Mouse (Mus musculus): ENCODE measurements around the gene Gm9958. TPM values are rescaled to one million over a fixed set of nuclear protein-coding genes. Genes with fewer than 3 reads are reported as not detected.
A peak's percentile ranks its signal among the peaks of the same experiment; 100 is the strongest.

Gene Gm9958
- polyA plus RNA-seq, 1 experiment from 2014 or later, result 3.0 TPM

DNA sequence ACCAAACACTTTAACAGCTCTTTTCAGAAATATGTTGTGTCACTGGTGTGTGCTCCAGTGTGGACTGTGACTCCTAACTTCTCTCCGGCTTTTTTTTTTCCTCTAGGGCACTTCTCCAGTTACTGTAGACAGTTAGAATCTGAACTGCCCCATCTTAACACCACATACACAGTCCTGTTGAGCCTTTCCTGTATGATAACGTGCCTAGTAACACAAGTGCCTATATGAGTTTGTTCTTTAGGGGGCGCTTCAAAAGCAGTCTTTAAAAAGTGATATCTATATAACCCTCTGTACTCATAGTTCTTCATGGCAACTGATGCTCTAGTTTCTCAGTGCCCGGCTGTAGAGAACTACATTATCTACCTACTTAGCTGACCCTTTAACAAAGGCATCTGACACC is 27.3 kb downstream of the Gm9958 start:
- no peak overlapping the region for H3K9ac ChIP-seq (ENCODE audit: low read depth, low read length)
- H3K27ac ChIP-seq (ENCODE audit: low read depth, low read length), result no peak overlapping the region
- no peaks in the 10 kb centered on the region for H3K4me1 ChIP-seq (replicated peaks; ENCODE audit: control insufficient read depth, insufficient read depth, low read length)
- no peaks in the 10 kb centered on the region for H3K27me3 ChIP-seq (replicated peaks; ENCODE audit: control insufficient read depth, insufficient read depth, low read length)
- no peak for ATAC-seq
- no peak overlapping the region for H3K4me2 ChIP-seq (replicated peaks; ENCODE audit: low read depth)
- 72% methylated on average over 4 of the region's 4 CpGs for WGBS
- H3K9me3 ChIP-seq (ENCODE audit: control insufficient read depth), result no peaks in the 10 kb centered on the region
- no peak; the same call in 1 of the 2 replicates for TF ChIP-seq CTCF (IDR thresholded peaks at IDR 0.05; ENCODE audit: low read depth)
- no peak overlapping the region for H3K4me3 ChIP-seq (ENCODE audit: low read depth, low read length)
- no peaks in the 10 kb centered on the region for H3K36me3 ChIP-seq (ENCODE audit: control insufficient read depth, insufficient read depth)

DNA sequence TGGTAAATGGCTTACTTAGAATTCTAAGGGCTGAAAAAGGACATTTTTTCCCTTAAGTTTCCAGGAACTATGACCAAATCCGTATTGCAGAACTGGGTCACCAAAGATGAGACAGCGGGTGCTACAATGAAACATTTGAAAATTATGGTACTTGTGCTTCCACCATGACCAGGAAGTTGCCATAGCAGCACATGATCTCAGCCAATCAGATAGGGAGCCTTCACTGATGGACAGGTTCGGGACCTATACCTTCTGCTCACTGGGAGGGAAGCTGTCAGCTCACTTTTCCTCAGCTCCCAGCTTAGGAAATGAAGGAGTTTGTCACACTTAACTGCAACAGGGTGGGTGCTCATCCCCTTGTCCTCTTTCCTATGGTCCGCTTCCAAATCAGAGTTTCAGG is 29.8 kb downstream of the Gm9958 start:
- WGBS, result 91% methylated on average over 4 of the region's 4 CpGs
- Histone ChIP-seq H3K27me3 (replicated peaks; ENCODE audit: control insufficient read depth, insufficient read depth, low read length) (no peaks in the 10 kb centered on the region), H3K9ac (ENCODE audit: low read depth, low read length) (no peak overlapping the region), H3K27ac (ENCODE audit: low read depth, low read length) (no peak overlapping the region), H3K4me3 (ENCODE audit: low read depth, low read length) (no peak overlapping the region), H3K4me2 (replicated peaks; ENCODE audit: low read depth) (no peak overlapping the region), H3K9me3 (ENCODE audit: control insufficient read depth) (no peaks in the 10 kb centered on the region), H3K4me1 (replicated peaks; ENCODE audit: control insufficient read depth, insufficient read depth, low read length) (no peaks in the 10 kb centered on the region), H3K36me3 (ENCODE audit: control insufficient read depth, insufficient read depth) (no peaks in the 10 kb centered on the region)
- TF ChIP-seq CTCF (IDR thresholded peaks at IDR 0.05; ENCODE audit: low read depth), result no peak
- ATAC-seq, result no peak

DNA sequence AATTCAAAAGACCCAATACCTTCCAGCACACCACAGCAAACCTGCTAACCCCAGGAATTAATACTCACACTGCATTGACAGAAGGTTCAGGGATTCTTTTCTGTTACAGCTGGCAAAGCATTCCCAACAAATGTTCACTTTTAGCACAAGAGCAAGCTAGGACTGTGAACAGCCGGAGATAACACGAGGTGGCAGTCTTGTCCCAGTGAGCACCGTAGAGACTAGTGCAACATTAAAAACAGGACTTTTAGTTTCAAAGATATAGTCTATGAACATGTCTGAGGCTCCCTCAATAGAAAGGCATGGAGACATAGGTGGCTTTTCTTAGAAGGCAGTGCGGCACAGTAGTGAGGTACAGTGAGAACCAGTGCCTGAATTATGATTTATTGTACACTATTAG is 38.2 kb downstream of the Gm9958 start:
- H3K9ac ChIP-seq (ENCODE audit: low read depth, low read length), result no peak overlapping the region
- TF ChIP-seq CTCF (IDR thresholded peaks at IDR 0.05; ENCODE audit: low read depth), result peak; percentile 79
- no peaks in the 10 kb centered on the region for H3K27me3 ChIP-seq (replicated peaks; ENCODE audit: control insufficient read depth, insufficient read depth, low read length)
- no peaks in the 10 kb centered on the region for H3K36me3 ChIP-seq (ENCODE audit: control insufficient read depth, insufficient read depth)
- no peak for ATAC-seq
- 62% methylated on average over 4 of the region's 4 CpGs for WGBS
- H3K4me2 ChIP-seq (replicated peaks; ENCODE audit: low read depth), result no peak overlapping the region
- no peak overlapping the region for H3K27ac ChIP-seq (ENCODE audit: low read depth, low read length)
- H3K4me3 ChIP-seq (ENCODE audit: low read depth, low read length), result no peak overlapping the region
- H3K9me3 ChIP-seq (ENCODE audit: control insufficient read depth), result no peaks in the 10 kb centered on the region
- no peaks in the 10 kb centered on the region for H3K4me1 ChIP-seq (replicated peaks; ENCODE audit: control insufficient read depth, insufficient read depth, low read length)

DNA sequence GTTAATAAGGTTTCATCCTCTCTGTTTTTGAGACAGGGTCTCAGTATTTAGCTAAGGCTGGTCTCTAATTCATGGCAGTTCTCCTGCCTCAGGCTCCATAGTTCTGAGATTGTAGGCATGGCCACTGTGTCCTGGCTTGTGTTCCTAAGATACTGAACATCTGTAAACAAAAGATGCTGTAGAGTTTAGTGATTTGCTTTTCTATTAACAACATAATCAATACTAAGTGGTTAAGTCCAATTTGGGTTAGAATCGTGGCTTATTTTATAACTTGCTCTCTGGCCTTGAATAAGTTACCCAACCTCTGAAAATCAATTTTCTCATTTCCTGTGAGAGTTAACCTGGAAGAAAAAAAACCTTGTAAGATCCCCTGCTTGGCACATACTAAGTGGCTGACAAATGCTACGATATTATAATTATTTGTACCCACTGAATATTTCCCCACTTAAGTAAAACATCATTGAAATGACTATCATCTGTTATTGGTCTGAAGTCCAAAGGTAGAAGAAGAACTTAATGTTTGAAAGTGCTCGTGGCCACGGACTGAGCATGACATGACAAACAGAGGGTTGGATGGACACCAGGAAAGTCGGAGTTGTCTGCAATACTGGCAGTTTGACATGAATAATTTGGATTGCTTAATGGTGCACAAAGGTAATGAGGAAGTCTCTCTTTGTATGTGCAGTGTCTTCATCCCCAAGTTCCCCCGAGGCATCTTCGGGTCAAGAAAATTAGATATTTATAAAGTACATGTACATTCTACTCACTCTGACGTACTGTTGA is 47.3 kb downstream of the Gm9958 start:
- H3K4me2 ChIP-seq (replicated peaks; ENCODE audit: low read depth), result peak overlapping the region; percentile 37; the same call in 1 of the 2 replicates
- 45% methylated on average over 8 of the region's 8 CpGs for WGBS
- ATAC-seq, result no peak
- no peak overlapping the region for H3K4me3 ChIP-seq (ENCODE audit: low read depth, low read length)
- no peak for TF ChIP-seq CTCF (IDR thresholded peaks at IDR 0.05; ENCODE audit: low read depth)
- H3K36me3 ChIP-seq (ENCODE audit: control insufficient read depth, insufficient read depth), result no peaks in the 10 kb centered on the region
- H3K9ac ChIP-seq (ENCODE audit: low read depth, low read length), result no peak overlapping the region
- no peaks in the 10 kb centered on the region for H3K4me1 ChIP-seq (replicated peaks; ENCODE audit: control insufficient read depth, insufficient read depth, low read length)
- H3K27me3 ChIP-seq (replicated peaks; ENCODE audit: control insufficient read depth, insufficient read depth, low read length), result no peaks in the 10 kb centered on the region
- H3K9me3 ChIP-seq (ENCODE audit: control insufficient read depth), result no peaks in the 10 kb centered on the region
- no peak overlapping the region for H3K27ac ChIP-seq (ENCODE audit: low read depth, low read length)

DNA sequence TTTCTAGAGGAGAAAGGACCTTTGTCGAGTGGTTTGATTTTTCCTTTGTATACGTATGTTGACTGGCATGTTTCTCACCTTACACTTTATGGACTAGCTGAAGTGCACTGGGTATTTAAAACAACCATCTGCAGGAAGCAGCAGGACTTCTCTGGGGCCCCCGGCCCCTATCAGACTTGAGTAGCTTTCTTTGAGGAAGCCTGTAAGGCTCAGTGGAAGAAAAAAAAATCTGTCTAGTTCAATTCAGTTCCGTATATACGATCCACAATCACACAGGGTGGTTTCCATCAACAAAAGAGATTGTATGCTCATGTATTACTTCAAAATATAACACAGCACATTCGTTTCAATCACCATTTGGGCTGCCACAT is 47.9 kb downstream of the Gm9958 start:
- H3K36me3 ChIP-seq (ENCODE audit: control insufficient read depth, insufficient read depth), result no peaks in the 10 kb centered on the region
- TF ChIP-seq CTCF (IDR thresholded peaks at IDR 0.05; ENCODE audit: low read depth), result no peak
- no peaks in the 10 kb centered on the region for H3K4me1 ChIP-seq (replicated peaks; ENCODE audit: control insufficient read depth, insufficient read depth, low read length)
- H3K9me3 ChIP-seq (ENCODE audit: control insufficient read depth), result no peaks in the 10 kb centered on the region
- no peak overlapping the region for H3K9ac ChIP-seq (ENCODE audit: low read depth, low read length)
- no peak overlapping the region for H3K27ac ChIP-seq (ENCODE audit: low read depth, low read length)
- H3K4me3 ChIP-seq (ENCODE audit: low read depth, low read length), result no peak overlapping the region
- H3K4me2 ChIP-seq (replicated peaks; ENCODE audit: low read depth), result peak overlapping the region; percentile 37; the same call in 1 of the 2 replicates
- no peak for ATAC-seq
- H3K27me3 ChIP-seq (replicated peaks; ENCODE audit: control insufficient read depth, insufficient read depth, low read length), result no peaks in the 10 kb centered on the region
- 23% methylated on average over 6 of the region's 6 CpGs for WGBS

Other genes starting within 250 kb of the Gm9958 start
- 17.0 TPM in 2 replicates for gene Cox18, start 143.2 kb upstream of the Gm9958 start, polyA plus RNA-seq (2015; fragmentation: Nextera tagmentation; extraction: Ambion mirVana)
- gene Ankrd17, start 627 bp upstream of the Gm9958 start, polyA plus RNA-seq (2015; fragmentation: Nextera tagmentation; extraction: Ambion mirVana), result 19.3 and 23.3 TPM in 2 replicates
- gene Alb, start 93.7 kb downstream of the Gm9958 start, polyA plus RNA-seq (2015; fragmentation: Nextera tagmentation; extraction: Ambion mirVana), result 0.99 and 1.1 TPM in 2 replicates
- 541 and 696 TPM in 2 replicates for gene Afp, start 123.5 kb downstream of the Gm9958 start, polyA plus RNA-seq (2015; fragmentation: Nextera tagmentation; extraction: Ambion mirVana)
- 8.2 and 9.4 TPM in 2 replicates for gene Afm, start 151.7 kb downstream of the Gm9958 start, polyA plus RNA-seq (2015; fragmentation: Nextera tagmentation; extraction: Ambion mirVana)
- gene 5830473C10Rik, start 193.9 kb downstream of the Gm9958 start, polyA plus RNA-seq (2015; fragmentation: Nextera tagmentation; extraction: Ambion mirVana), result 0.35 and 0.63 TPM in 2 replicates

All from intestine, postnatal 0 days (tissue).